Mouse (Mus musculus) layer of hippocampus, adult 6 months (tissue): Measurements from ENCODE around the gene Gm20777. TPM values are rescaled to one million over a fixed set of nuclear protein-coding genes. Genes with fewer than 3 reads are reported as not detected.

Experiments
- long read RNA-seq, 2 experiments: library from polyadenylated mRNA; unstranded; transcript quantifications; one replicate each; pipeline ENCODE4 v2.0.0; 2019 to 2020
- polyA plus RNA-seq: library from polyadenylated mRNA; unstranded; fragments of <200 nt; fragmentation: Nextera tagmentation; gene quantifications from 2 replicates; pipeline ENCODE4 v1.2.3, GENCODE M21; 2021

Gm20777 gene
- polyA plus RNA-seq = not detected in 2 replicates
- long read RNA-seq, experiment 1 = 0 reads
- long read RNA-seq, experiment 2 = 0 reads

DNA sequence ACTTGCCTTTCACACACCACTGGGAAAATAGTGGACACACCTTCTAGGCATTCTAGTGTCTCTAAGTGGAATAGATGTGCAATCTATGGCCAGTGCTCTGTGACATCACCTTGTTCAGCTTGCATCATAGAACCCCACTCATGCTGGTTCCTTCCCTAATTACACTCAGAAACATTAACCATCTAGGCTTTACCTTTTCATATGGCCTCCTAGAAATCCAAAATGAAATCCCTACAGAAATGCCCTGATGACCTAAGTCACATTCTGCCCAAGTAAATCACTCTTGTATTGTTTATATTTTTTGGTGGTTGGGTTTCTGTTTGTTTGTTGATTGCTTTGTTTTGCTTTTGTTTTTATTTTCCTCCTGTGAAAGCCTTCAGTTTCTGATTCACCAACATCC, at the start of gene Gm20777:
Gene Gm20777, minus strand, starts transcription at position 101 of the 400 bp plus-strand sequence.

Other genes starting within 250 kb of the Gm20777 start
- gene Gm20737, start 216.4 kb downstream of the Gm20777 start, polyA plus RNA-seq = not detected in 2 replicates
- gene Gm21775, start 199.0 kb downstream of the Gm20777 start, polyA plus RNA-seq = not detected in 2 replicates
- not detected in 2 replicates for gene Gm21900, start 136.1 kb downstream of the Gm20777 start, polyA plus RNA-seq